Mouse (Mus musculus) bone marrow, adult 2 months (tissue): ENCODE measurements at regions not wholly inside any gene's neighbourhood (a gene's known extent, or its start where the extent isn't known, plus 50 kb on each side); places are given as distances from the start of the nearest gene placed in this dataset.

Experiments used
- CTCF ChIP-seq: fragments of 200-500 bp; IDR thresholded peaks from 2 replicates; pipeline ENCODE4 v1.5.1; 2011; ENCODE audit warnings: low read length, control low read depth; ENCODE audit not compliant: control insufficient read depth, insufficient read depth
- POLR2A ChIP-seq: fragments of 200-500 bp; IDR thresholded peaks from 2 replicates; pipeline ENCODE4 v1.6.1; 2011; ENCODE audit warnings: low read depth, mild to moderate bottlenecking, control low read depth, low read length, borderline replicate concordance; ENCODE audit not compliant: control insufficient read depth

- TF ChIP-seq CTCF = no peak
- TF ChIP-seq POLR2A = no peak
These were observed 231.0 kb upstream of the Cnr1 start for GRCm38 (mm10) chr4:33693441-33693840.
